Mouse (Mus musculus) embryonic fibroblast, embryonic 13.5 days (primary cell): Measurements from ENCODE around the gene Susd5.

ENCODE experiments used
- CTCF ChIP-seq: IDR thresholded peaks from 2 replicates; pipeline ENCODE4 v1.5.1; 2011; ENCODE audit warnings: mild to moderate bottlenecking, control low read depth, low read length, moderate library complexity, borderline replicate concordance; ENCODE audit not compliant: insufficient read depth
- POLR2A ChIP-seq: IDR thresholded peaks from 2 replicates; pipeline ENCODE4 v1.6.1; 2011; ENCODE audit warnings: low read depth, mild to moderate bottlenecking, control low read depth, low read length, moderate library complexity

- TF ChIP-seq POLR2A (no peak), CTCF (no peak)
These were observed 37.8 kb upstream of the Susd5 start for GRCm38 (mm10) chr9:114019012-114019762.
